Mouse (Mus musculus) MEL-GATA-1-ER (cell line): ENCODE results near the gene Cyb561d2.
"Not testable (repeated sequence)": the region's sequence is repeated elsewhere in the genome, so short reads cannot be mapped to it uniquely, and the experiment has no call there.

Experiments used
- DNase-seq: peaks from one replicate; pipeline ENCODE4 v3.0.0-alpha.2; 2012; ENCODE audit warnings: low read depth; ENCODE audit errors: extremely low read depth

The Cyb561d2 gene

DNA sequence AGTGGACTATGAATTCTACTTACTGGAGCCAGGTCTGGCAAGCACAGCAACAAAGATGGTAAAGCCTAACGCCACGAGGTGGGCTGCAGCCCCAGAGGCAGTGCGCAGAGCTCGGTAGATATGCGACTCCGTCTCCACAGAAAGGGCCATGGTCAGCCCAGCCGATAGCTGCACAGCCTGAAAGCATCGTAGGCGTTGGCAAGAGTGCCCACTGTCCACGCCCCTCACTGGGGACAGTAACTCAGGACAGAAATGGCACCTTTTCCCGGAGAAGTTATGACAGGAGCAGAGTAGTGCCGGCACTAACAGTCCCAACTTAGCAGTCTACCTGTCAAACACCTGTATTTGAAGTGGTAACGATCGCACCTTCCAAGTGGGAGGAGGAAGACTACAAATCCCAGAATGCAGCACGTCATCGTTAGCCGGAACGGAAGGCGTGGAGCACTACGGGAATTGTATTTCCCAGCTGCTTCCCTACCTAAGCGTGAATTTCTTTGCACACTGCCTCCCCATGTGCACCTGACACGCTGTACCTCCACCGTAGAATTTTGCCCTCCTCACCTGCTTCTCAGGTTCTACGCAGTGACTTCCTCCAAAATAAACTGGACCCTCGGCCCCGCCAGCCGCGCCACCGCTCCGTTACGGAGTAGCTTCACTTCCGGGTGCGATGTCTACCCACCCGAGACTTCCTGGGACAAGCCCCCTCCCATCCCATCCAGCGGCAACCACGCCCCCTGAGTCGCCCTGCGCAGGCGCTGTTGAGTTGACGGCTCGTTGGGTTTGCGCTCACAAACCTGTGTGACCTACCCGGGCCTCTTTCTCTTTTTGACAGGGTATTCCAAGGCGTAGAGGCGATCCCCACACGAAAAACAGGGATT lies at the start of gene Cyb561d2, which contains the start of gene Nprl2:
Gene Cyb561d2 (minus strand): TSS at position 720 of the 878 bp plus-strand sequence.
Gene Nprl2 (plus strand): TSS at position 753 of the 878 bp plus-strand sequence.
- peak; percentile 84 for DNase-seq

DNA sequence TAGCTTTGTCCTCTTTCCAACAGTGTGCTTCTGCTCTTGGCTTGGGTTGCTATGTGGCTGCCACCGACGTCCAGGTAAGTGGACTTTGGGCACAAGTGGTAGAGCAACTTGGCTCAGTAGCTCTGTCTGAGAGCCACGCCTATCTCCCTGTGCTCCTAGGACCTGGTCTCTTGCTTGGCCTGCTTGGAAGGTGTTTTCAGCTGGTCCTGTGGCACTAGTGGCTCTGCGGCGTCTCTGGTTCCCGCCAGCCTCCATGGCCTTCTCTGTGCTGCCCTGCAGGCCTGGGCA lies 48.7 kb upstream of the Cyb561d2 start:
- DNase-seq: no peak

DNA sequence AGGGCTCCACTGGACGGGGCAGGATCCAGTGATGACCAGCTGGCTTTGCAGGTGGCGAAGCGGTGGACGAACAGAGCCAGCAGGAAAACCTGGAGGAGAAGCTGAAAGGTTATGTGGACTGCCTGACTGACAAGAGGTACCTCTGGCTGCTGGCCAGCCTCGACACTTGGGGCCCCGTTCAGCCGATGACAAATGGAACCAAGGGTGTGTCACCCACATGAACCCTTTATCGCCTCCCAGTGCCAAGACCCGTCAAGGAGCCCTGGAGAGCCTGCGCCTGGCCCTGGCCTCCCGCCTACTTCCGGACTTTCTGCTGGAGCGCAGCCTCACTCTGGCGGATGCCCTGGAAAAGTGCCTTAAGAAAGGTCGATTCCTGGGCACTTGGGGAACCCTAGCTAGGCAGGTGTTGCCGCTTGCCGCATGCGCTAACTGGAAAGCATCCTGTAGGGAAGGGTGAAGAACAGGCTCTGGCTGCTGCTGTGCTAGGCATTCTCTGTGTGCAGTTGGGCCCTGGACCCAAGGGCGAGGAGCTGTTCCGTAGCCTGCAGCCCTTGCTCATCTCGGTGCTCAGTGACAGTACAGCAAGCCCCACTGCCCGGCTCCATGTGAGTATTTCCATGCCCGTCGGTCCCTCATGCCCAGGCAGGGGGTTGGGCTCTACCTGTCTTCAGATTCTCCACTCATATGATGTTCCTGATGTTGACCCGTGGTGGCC lies 48.2 kb upstream of the Cyb561d2 start:
- peak; percentile 87 for DNase-seq

DNA sequence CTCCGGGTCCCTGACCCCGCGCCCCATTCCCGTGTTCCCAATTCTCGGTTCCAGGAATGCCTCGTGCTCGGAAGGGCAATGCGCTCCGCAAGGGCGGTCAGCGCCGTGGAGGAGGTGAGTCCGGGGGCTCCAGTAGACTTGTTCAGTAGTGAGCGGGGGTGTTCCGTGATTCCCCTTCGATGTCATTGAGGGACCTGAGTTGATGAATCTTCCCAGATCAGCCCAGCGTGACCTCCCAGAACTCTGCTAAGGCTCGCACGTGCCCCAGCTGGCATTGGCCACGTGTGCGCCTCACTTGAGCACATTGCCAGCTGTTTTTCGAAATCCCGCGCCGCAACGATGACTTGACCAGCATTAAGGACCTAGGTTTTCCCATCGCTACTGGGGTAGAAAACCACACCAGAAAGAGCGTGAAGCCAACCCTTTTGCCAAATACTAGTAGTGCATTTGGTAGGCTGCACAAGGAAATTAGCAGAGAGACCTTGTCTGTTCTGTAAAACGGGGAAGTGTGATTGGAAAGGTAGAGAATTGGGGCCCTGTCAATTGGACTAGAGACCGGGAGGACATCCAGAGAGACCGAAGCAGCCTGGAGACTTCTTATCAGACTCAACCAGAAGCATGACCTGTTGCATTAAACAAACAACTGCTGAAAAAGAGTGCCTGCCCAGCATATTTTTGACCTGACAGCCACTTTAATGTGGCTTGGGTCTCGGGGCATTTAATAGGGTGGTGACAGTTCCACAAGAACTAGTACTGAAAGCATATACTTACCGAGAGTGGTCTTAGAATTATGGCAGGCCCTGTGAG lies 46.0 kb upstream of the Cyb561d2 start:
- DNase-seq: peak; percentile 87

DNA sequence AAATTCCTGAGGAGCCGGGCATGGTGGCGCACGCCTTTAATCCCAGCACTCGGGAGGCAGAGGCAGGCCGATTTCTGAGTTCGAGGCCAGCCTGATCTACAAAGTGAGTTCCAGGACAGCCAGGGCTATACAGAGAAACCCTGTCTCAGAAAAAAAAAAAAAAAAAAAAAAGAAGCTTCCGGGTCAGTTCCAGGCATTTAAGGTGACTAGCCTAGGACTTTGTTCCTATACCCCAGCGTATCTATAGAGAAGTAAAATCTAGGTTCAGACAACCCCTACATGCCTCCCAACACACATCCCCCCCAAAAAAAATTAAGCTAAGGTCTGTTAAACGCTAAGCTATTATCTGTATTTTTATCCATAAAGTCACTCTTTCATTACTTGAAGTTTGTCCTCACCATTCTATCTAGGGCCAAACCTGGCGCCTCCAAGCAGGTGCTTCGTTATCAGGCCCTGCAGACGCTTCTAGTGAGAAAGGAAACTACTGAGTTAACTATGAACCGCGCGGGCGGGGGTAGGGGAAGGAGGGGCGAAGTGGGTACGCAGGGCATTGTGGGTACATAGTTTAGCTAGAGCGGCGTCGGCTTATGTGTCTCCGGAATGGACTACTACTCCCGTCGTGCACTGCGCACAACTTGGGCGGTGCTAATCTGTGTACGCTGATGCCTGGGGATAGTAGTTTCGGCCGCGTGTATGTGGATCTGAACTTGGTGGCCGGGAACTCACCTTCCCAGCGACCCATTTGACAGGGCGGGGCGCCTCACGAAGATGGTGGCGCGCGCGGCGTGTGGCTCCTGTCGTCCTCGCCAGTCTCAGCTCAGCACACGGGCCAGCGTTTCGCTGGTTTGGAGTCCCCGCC lies 45.2 kb upstream of the Cyb561d2 start, which contains the start of gene Ifrd2:
Gene Ifrd2 (plus strand): TSS at position 669 of the 859 bp plus-strand sequence.
- peak; percentile 99 for DNase-seq

- DNase-seq: no peak
Observed at GRCm38 (mm10) chr9:107586504-107586903, 44.5 kb upstream of the Cyb561d2 start.

DNA sequence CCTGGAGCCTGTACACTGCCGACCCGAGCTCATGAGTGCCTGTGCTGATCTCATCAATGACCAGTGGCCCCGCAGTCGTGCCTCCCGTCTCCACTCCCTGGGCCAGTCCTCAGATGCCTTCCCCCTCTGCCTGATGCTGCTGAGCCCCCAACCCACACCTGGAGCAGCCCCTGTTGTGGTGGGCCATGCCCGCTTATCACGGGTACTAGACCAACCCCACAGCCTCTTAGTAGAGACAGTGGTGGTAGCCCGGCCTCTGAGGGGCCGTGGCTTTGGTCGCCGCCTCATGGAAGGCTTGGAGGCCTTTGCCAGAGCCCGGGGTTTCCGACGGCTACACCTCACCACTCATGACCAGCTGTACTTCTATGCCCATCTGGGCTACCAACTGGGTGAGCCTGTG lies 41.2 kb upstream of the Cyb561d2 start:
- no peak for DNase-seq

GRCm38 (mm10) chr9:107582509-107583062 lies 40.6 kb upstream of the Cyb561d2 start:
- no peak for DNase-seq

- no peak for DNase-seq
Observed at GRCm38 (mm10) chr9:107581584-107581983, 39.6 kb upstream of the Cyb561d2 start.

DNA sequence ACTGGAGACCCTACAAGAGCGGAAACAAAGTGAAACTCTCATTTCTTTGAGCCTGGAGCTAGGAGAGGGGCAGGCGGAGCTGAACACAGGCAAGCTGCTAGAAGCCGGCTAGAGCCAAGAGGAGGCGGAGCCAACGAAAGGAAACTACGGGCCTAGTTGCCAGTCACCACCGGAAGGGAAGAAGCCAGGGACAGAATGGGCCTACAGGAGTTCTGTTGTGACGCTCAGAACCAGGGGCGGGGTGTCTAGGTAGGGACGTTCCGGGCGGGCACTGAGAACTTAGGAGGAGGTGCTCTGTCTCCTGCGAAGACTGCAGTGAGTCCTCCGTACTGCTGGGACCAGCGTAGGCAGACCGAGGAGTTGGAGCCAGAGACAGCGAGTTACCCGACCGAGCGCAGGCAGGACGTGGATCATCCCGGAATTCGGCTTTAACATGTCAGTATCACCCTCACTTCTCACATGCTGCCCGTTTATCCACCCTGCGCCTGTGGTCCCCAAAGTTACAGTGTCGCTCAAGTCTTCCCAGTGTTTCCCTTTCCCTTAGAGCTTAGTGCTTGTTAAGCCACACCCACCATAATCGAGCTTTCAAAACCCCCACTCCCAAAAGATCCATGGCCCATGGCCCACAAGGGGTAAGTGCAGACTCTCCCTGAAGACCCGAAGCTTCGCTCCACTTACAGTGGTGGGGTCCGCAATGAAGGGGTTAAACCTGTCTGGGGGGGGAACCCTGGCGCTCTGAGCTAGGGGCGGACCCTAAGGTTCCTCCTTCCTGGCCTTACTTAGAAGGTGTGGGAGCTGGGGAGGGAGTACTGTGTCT lies 38.7 kb upstream of the Cyb561d2 start, which contains the start of gene Hyal3:
Gene Hyal3 (plus strand): TSS at position 318 of the 817 bp plus-strand sequence.
- DNase-seq: peak; percentile 93

GRCm38 (mm10) chr9:107579023-107579900 lies 37.3 kb upstream of the Cyb561d2 start:
- no peak for DNase-seq

DNA sequence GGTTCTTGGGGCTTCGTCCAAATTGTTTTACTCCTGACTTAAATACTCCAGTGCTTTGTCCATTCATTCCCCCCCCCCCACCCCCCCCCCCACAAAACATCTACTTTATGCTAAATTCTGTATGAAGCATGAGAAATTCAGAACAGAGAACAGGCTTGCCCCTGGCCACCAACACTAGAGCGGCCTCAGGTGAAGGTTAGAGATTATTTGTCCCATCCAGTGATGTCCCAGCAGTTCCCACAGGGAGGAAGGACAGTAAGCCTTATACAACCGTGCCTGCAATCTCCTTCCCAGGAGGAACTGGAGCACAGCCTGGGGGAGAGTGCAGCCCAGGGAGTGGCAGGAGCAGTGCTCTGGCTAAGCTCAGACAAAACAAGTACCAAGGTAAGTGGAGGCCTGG lies 36.6 kb upstream of the Cyb561d2 start, which contains the start of gene Naa80:
Gene Naa80 (plus strand): TSS at position 301 of the 400 bp plus-strand sequence.
- DNase-seq: no peak

DNA sequence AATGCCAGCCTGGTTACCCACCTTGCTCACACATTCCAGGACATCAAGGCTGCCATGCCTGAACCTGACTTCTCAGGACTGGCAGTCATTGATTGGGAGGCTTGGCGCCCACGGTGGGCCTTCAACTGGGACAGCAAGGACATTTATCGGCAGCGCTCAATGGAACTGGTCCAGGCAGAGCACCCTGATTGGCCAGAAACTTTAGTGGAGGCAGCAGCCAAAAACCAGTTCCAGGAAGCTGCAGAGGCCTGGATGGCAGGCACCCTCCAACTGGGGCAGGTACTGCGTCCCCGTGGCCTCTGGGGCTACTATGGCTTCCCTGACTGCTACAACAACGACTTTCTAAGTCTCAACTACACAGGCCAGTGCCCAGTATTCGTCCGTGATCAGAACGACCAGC lies 35.9 kb upstream of the Cyb561d2 start:
- DNase-seq: no peak

- DNase-seq: no peak
Observed at GRCm38 (mm10) chr9:107576357-107577107, 34.5 kb upstream of the Cyb561d2 start, which contains the start of gene Hyal1. Gene Hyal1, plus strand, starts transcription at chr9:107576927.

DNA sequence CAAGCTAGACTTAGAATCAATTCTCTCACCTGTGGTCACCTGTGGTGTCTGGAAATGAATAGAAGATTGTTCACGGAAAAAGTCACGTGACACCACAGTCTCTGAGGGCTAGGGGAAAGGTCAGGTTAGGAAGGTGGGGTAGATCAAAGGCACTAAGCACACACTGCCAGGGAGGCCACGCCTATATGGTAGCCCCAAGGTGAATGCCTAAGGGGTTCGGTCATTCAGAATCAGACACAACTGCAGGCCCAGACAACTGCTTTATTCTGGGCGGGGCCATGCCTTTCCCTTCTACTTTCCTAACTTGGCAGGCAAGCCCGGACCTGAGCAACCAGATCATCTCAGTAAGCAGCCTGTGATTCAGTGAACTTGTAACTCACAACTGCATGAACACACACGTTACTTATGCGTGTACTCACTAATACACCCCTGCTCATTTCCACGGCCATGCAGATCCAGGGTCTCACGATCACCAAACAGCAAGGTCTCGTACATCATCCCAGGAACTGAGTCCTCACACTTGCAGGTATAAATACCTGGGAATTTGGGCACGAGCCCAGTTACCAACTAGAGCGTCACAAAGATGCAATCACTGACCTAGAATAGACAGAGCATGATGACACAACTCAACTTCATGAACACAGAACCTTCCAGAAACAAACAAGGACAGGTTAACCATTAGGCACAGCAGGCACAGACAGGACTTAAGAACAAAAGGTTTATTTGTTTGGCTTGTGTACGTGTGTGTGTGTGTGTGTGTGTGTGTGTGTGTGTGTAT lies 33.8 kb upstream of the Cyb561d2 start:
- no peak for DNase-seq

DNA sequence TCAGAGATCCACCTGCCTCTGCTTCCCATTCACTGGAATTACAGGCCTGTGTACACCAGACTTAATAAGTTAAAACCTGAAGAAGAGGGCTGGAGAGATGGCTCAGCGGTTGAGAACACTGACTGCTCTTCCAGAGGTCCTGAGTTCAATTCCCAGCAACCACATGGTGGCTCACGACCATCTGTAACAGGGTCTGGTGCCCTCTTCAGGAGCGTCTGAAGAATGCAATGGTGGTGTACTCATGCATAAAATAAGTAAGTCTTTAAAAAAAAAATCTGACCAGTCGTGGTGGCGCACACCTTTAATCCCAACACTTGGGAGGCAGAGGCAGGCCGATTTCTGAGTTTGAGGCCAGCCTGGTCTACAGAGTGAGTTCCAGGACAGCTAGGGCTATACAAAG lies 31.8 kb upstream of the Cyb561d2 start:
- not testable (repeated sequence) for DNase-seq

- DNase-seq: no peak
Observed at GRCm38 (mm10) chr9:107572327-107572662, 30.3 kb upstream of the Cyb561d2 start.
